Mouse (Mus musculus) megakaryocyte-erythroid progenitor cell, adult 5-6 weeks (primary cell): ENCODE results near the gene Slc30a2. TPM values are rescaled to one million over a fixed set of nuclear protein-coding genes. Genes with fewer than 3 reads are reported as not detected.
"Not testable (repeated sequence)": the region's sequence is repeated elsewhere in the genome, so short reads cannot be mapped to it uniquely, and the experiment has no call there.

ENCODE experiments used
- ATAC-seq: replicated peaks from 2 replicates; pipeline ENCODE4 v1.8.0; 2016; ENCODE audit warnings: mild to moderate bottlenecking, inconsistent platforms; ENCODE audit not compliant: severe bottlenecking, poor library complexity, low FRiP score, low TSS enrichment
- total RNA-seq, 2 experiments: library from RNA; stranded (forward) in 1 of 2; stranded (reverse) in 1 of 2; fragments of 200-1000, 215-1000 nt in 1 of 2; fragments of >200 nt in 1 of 2; fragmentation: Nextera tagmentation in 1 of 2; gene quantifications; 2 replicates each; pipeline ENCODE4 v1.2.3; 2014 to 2017

Gene Slc30a2
- total RNA-seq, 2 experiments from 2014 or later: not detected

GRCm38 (mm10) chr4:134353527-134354409, 10.8 kb downstream of the Slc30a2 start:
- no peak for ATAC-seq

- ATAC-seq: no peak
Observed at GRCm38 (mm10) chr4:134355841-134356452, 13.0 kb downstream of the Slc30a2 start.

- ATAC-seq: peak; percentile 12; the same call in 1 of the 2 replicates
Observed at GRCm38 (mm10) chr4:134356591-134357460, 13.8 kb downstream of the Slc30a2 start.

GRCm38 (mm10) chr4:134357461-134357771, 14.4 kb downstream of the Slc30a2 start:
- ATAC-seq: no peak

- ATAC-seq: no peak
Observed at GRCm38 (mm10) chr4:134359649-134360048, 16.7 kb downstream of the Slc30a2 start.

- no peak for ATAC-seq
Observed at GRCm38 (mm10) chr4:134361215-134361614, 18.2 kb downstream of the Slc30a2 start.

GRCm38 (mm10) chr4:134362124-134362523, 19.1 kb downstream of the Slc30a2 start:
- no peak for ATAC-seq

- ATAC-seq: peak; percentile 27; the same call in 1 of the 2 replicates
Observed at GRCm38 (mm10) chr4:134362586-134362985, 19.6 kb downstream of the Slc30a2 start.

GRCm38 (mm10) chr4:134365280-134365679, 22.3 kb downstream of the Slc30a2 start:
- ATAC-seq: no peak

GRCm38 (mm10) chr4:134370649-134371221, 27.8 kb downstream of the Slc30a2 start:
- no peak for ATAC-seq

- ATAC-seq: no peak
Observed at GRCm38 (mm10) chr4:134371316-134371855, 28.4 kb downstream of the Slc30a2 start.

- peak; percentile 88 for ATAC-seq
Observed at GRCm38 (mm10) chr4:134372294-134372747, 29.3 kb downstream of the Slc30a2 start.

- ATAC-seq: no peak
Observed at GRCm38 (mm10) chr4:134373295-134373694, 30.3 kb downstream of the Slc30a2 start.

GRCm38 (mm10) chr4:134374306-134374705, 31.3 kb downstream of the Slc30a2 start:
- ATAC-seq: no peak

- ATAC-seq: no peak
Observed at GRCm38 (mm10) chr4:134378089-134378615, 35.2 kb downstream of the Slc30a2 start.

GRCm38 (mm10) chr4:134379510-134379909, 36.5 kb downstream of the Slc30a2 start:
- no peak for ATAC-seq

GRCm38 (mm10) chr4:134383750-134384149, 40.8 kb downstream of the Slc30a2 start, which contains the start of gene Extl1:
Gene Extl1, minus strand, starts transcription at chr4:134383850.
- ATAC-seq: not testable (repeated sequence)

- ATAC-seq: peak; percentile 50; the same call in 1 of the 2 replicates
Observed at GRCm38 (mm10) chr4:134387268-134387667, 44.3 kb downstream of the Slc30a2 start.

GRCm38 (mm10) chr4:134388397-134388796, 45.4 kb downstream of the Slc30a2 start:
- ATAC-seq: peak; percentile 50; the same call in 1 of the 2 replicates
